15 mouse cellular contexts compared by ENCODE assay signal in the genomic region with DNA sequence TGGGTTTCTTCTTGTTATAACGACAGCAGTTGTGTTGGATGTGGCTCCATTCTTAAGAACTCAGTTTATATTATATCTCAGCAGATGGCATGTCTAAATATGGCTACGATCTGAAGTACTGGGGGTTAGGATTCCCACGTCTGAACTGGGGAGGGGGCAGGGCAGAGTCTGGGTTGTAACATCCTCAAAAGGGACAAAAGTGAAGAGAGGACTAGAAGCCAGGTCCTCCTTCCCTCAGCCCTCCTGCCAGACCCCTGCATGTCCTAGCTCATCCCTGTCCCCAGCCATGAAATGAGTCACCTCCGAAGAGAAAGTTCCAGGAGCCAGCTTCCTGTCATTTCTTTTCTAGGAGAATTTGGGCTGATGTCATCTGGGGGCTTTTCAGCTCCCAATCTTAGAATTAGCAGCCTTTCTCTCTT.
DNase-seq lines count a peak whose midpoint lies in the region; ATAC-seq and TF ChIP-seq lines count a peak whose summit lies in the region.
"Had no signal": no experiment of that assay in that cellular context is flagged by ENCODE, and none has a peak within 500 bp of the region (broad histone marks: within the 10 kb centered on the region; RNA-seq: fewer than 3 reads in every experiment).

No protein-coding gene starts in this region.

- no peak for TF ChIP-seq EP300 in heart, adult 2 months (IDR thresholded peaks at IDR 0.05; ENCODE audit: insufficient read depth, low read depth, low read length)

- WGBS in heart, adult 2 months, result 44% methylated on average over 4 of the region's 4 CpGs
- 46% methylated on average over 4 of the region's 4 CpGs for WGBS in liver, embryonic 12.5 days (ENCODE audit: insufficient replicate concordance)

- intact Hi-C loops in heart, adult 2 months (cut with DNase I), result no loop called here

- H3K27me3 ChIP-seq in heart, adult 2 months (ENCODE audit: control insufficient read depth, insufficient read depth, low read length), result no peaks in the 10 kb centered on the region
- no peaks in the 10 kb centered on the region for H3K27me3 ChIP-seq in liver, embryonic 12.5 days (replicated peaks)
- H3K27me3 ChIP-seq: midbrain, embryonic 15.5 days; neural tube, embryonic 12.5 days had no signal

- no peak overlapping the region for H3K9ac ChIP-seq in heart, adult 2 months (ENCODE audit: low read depth, low read length)
- H3K9ac ChIP-seq in liver, embryonic 12.5 days, result no peak overlapping the region
- H3K9ac ChIP-seq: liver, embryonic 14.5 days; midbrain, embryonic 15.5 days; neural tube, embryonic 12.5 days had no signal

- no peaks in the 10 kb centered on the region for H3K4me1 ChIP-seq in heart, adult 2 months (ENCODE audit: control insufficient read depth, insufficient read depth, low read length)
- H3K4me1 ChIP-seq in cortical plate, adult 2 months (ENCODE audit: control insufficient read depth, insufficient read depth, low read length), result peaks cover 20% of the 10 kb centered on the region
- no peaks in the 10 kb centered on the region for H3K4me1 ChIP-seq in liver, embryonic 12.5 days
- H3K4me1 ChIP-seq: neural tube, embryonic 12.5 days had no signal

- ATAC-seq in liver, embryonic 12.5 days, result no peak

- no peak overlapping the region for H3K4me3 ChIP-seq in heart, adult 2 months
- no peak overlapping the region for H3K4me3 ChIP-seq in cortical plate, adult 2 months (ENCODE audit: insufficient read depth, low read length)
- no peak overlapping the region for H3K4me3 ChIP-seq in liver, embryonic 12.5 days
- H3K4me3 ChIP-seq: midbrain, embryonic 15.5 days; neural tube, embryonic 12.5 days had no signal

- H3K4me2 ChIP-seq in liver, embryonic 12.5 days, result no peak overlapping the region
- H3K4me2 ChIP-seq: midbrain, embryonic 15.5 days; neural tube, embryonic 12.5 days had no signal

- no peaks in the 10 kb centered on the region for H3K79me2 ChIP-seq in heart, adult 2 months (replicated peaks; ENCODE audit: control insufficient read depth, insufficient read depth, low read length)

- DNase-seq in heart, postnatal 4 days, result peak; percentile 6
- no peak for DNase-seq in heart, adult 2 months
- peak; percentile 70 for DNase-seq in frontal cortex, postnatal 36 days (ENCODE audit: low spot score in 2 of 2)
- DNase-seq in right cerebral cortex, postnatal 10 days (ENCODE audit: low spot score in 2 of 2), result peak; percentile 63 to 74
- no peak for DNase-seq in cerebellum, postnatal 36 days
- DNase-seq: cerebellum, adult 9-10 months; kidney, adult 8-10 months; lung, postnatal 36 days; thymus, postnatal 14 days had no signal

- TF ChIP-seq POLR2A in heart, adult 2 months (IDR thresholded peaks at IDR 0.05; ENCODE audit: insufficient read depth, low read depth, low read length), result no peak
- no peak for TF ChIP-seq POLR2A in cortical plate, adult 2 months (IDR thresholded peaks at IDR 0.05; ENCODE audit: extremely low read depth, insufficient read depth, low read length)

- H3K9me3 ChIP-seq in liver, embryonic 12.5 days (replicated peaks), result no peaks in the 10 kb centered on the region
- H3K9me3 ChIP-seq: G1E; midbrain, embryonic 15.5 days; neural tube, embryonic 12.5 days had no signal

- H3K36me3 ChIP-seq in heart, adult 2 months (ENCODE audit: control insufficient read depth, insufficient read depth, low read length), result no peaks in the 10 kb centered on the region
- no peaks in the 10 kb centered on the region for H3K36me3 ChIP-seq in liver, embryonic 12.5 days
- H3K36me3 ChIP-seq: G1E; midbrain, embryonic 15.5 days; neural tube, embryonic 12.5 days had no signal

- no peak overlapping the region for H3K27ac ChIP-seq in heart, adult 2 months
- H3K27ac ChIP-seq in cortical plate, adult 2 months (ENCODE audit: insufficient read depth, low read length), result peak overlapping the region; percentile 36
- no peak overlapping the region for H3K27ac ChIP-seq in liver, embryonic 12.5 days
- H3K27ac ChIP-seq: liver, embryonic 14.5 days; midbrain, embryonic 15.5 days; neural tube, embryonic 12.5 days had no signal

- no peak for TF ChIP-seq CTCF in heart, adult 2 months (IDR thresholded peaks at IDR 0.05)
- TF ChIP-seq CTCF in cortical plate, adult 2 months (IDR thresholded peaks at IDR 0.05; ENCODE audit: extremely low read depth, insufficient read depth, low read length), result no peak

Comparison
In these comparisons a context has a peak if more than half of its experiments do, and no peak if none do; other contexts are left out.
1. DNase-seq: peak in heart, postnatal 4 days (single experiment), frontal cortex, postnatal 36 days (2 of 2) and right cerebral cortex, postnatal 10 days (2 of 2); none in heart, adult 2 months (0 of 2) and cerebellum, postnatal 36 days (0 of 2).